Mouse (Mus musculus) cerebral cortex, adult 2 months (tissue): Measurements from ENCODE around the gene Adcy7.

Experiments
- WGBS: fragments of 180-500 bp; shearing (Covaris S2); methylation state at CpG from one replicate; pipeline ENCODE4 v1.1.7; 2018; 5-methylcytosine and 5-hydroxymethylcytosine counted together

Gene Adcy7

GRCm38 (mm10) chr8:88273051-88273430 is 838 bp downstream of the Adcy7 start:
- WGBS, result 87% methylated on average over 7 of the region's 7 CpGs

GRCm38 (mm10) chr8:88274090-88274489 is 1.9 kb downstream of the Adcy7 start:
- WGBS, result 95% methylated on average over 5 of the region's 5 CpGs

- WGBS, result 49% methylated on average over 5 of the region's 5 CpGs
These were observed 7.0 kb downstream of the Adcy7 start for GRCm38 (mm10) chr8:88279220-88279619.

GRCm38 (mm10) chr8:88279670-88280069 is 7.5 kb downstream of the Adcy7 start:
- 35% methylated on average over 6 of the region's 6 CpGs for WGBS

- WGBS, result 79% methylated on average over 7 of the region's 7 CpGs
These were observed 8.7 kb downstream of the Adcy7 start for GRCm38 (mm10) chr8:88280904-88281303.

GRCm38 (mm10) chr8:88282684-88283083 is 10.5 kb downstream of the Adcy7 start:
- 62% methylated on average over 8 of the region's 8 CpGs for WGBS

GRCm38 (mm10) chr8:88283243-88284115 is 11.3 kb downstream of the Adcy7 start:
- 87% methylated on average over 13 of the region's 13 CpGs for WGBS

GRCm38 (mm10) chr8:88284738-88285137 is 12.5 kb downstream of the Adcy7 start:
- WGBS, result 67% methylated on average over 7 of the region's 7 CpGs

- WGBS, result 91% methylated on average over 8 of the region's 8 CpGs
These were observed 13.5 kb downstream of the Adcy7 start for GRCm38 (mm10) chr8:88285469-88286356.

- 88% methylated on average over 14 of the region's 14 CpGs for WGBS
These were observed 14.3 kb downstream of the Adcy7 start for GRCm38 (mm10) chr8:88286421-88286960.

GRCm38 (mm10) chr8:88288622-88289242 is 16.5 kb downstream of the Adcy7 start:
- WGBS, result 89% methylated on average over 12 of the region's 12 CpGs

GRCm38 (mm10) chr8:88289901-88290300 is 17.7 kb downstream of the Adcy7 start:
- 81% methylated on average over 1 of the region's 1 CpGs for WGBS

- 79% methylated on average over 13 of the region's 13 CpGs for WGBS
These were observed 18.4 kb downstream of the Adcy7 start for GRCm38 (mm10) chr8:88290326-88291304.

- WGBS, result 98% methylated on average over 11 of the region's 11 CpGs
These were observed 19.1 kb downstream of the Adcy7 start for GRCm38 (mm10) chr8:88291305-88291690.

- 97% methylated on average over 3 of the region's 3 CpGs for WGBS
These were observed 20.7 kb downstream of the Adcy7 start for GRCm38 (mm10) chr8:88292926-88293325.

- WGBS, result 83% methylated on average over 9 of the region's 9 CpGs
These were observed 21.6 kb downstream of the Adcy7 start for GRCm38 (mm10) chr8:88293590-88294356.

GRCm38 (mm10) chr8:88294977-88295376 is 22.8 kb downstream of the Adcy7 start:
- 89% methylated on average over 2 of the region's 2 CpGs for WGBS

GRCm38 (mm10) chr8:88297976-88298732 is 26.0 kb downstream of the Adcy7 start:
- WGBS, result 62% methylated on average over 12 of the region's 12 CpGs

GRCm38 (mm10) chr8:88298733-88299103 is 26.5 kb downstream of the Adcy7 start:
- WGBS, result 88% methylated on average over 10 of the region's 10 CpGs
